Mouse (Mus musculus) embryonic fibroblast, embryonic 13.5 days (primary cell): Measurements from ENCODE around the gene Ppib.

Experiments used
- CTCF ChIP-seq: IDR thresholded peaks from 2 replicates; pipeline ENCODE4 v1.5.1; 2011; ENCODE audit warnings: mild to moderate bottlenecking, control low read depth, low read length, moderate library complexity, borderline replicate concordance; ENCODE audit not compliant: insufficient read depth
- POLR2A ChIP-seq: IDR thresholded peaks from 2 replicates; pipeline ENCODE4 v1.6.1; 2011; ENCODE audit warnings: low read depth, mild to moderate bottlenecking, control low read depth, low read length, moderate library complexity

DNA sequence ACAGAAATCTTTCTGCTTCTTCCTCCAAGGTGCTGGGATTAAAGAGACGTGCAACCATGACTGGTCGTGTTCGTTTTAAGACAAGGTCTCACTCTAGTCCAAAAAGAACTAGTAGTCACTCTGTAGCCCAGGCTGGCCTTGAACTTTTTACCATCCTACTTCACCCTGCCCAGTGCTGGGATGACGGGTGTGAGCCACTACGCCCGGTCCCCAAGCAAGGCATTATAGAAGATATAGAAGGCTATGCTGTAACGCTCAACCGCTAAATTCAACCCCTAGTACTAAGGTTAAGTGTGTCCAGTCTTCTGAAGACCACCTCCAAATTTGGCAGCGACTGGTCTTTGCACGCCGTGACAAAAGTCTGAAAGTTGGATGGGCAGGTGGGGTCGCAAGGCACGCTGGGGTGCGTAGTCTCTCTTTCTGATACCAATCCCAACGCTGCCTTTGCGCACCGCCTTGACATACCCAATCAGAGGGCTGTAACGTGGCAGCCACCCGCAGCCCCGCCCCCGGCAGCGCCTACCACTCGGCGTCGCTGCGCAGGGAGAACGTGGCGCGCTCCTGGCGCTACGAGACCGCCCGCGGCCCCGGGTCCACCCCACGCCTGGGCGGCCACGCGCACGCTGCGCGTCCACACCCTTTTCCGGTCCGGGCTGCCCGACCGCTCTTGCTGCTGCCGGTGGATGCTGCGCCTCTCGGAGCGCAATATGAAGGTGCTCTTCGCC lies at the start of gene Ppib:
- TF ChIP-seq POLR2A, result peak; percentile 98
- TF ChIP-seq CTCF, result no peak
